Mouse (Mus musculus) thymus, adult 2 months (tissue): ENCODE results near the gene Olfr172. TPM values are rescaled to one million over a fixed set of nuclear protein-coding genes. Genes with fewer than 3 reads are reported as not detected.
A peak's percentile ranks its signal among the peaks of the same experiment; 100 is the strongest.

Source experiments
- DNase-seq: peaks from one replicate; pipeline ENCODE4 v3.0.0; 2021
- H3K27ac ChIP-seq: fragments of 200-500 bp; 2 replicates; pipeline ENCODE4 v1.5.1; 2012; ENCODE audit warnings: low read length, control low read depth; ENCODE audit not compliant: control insufficient read depth, insufficient read depth
- H3K27me3 ChIP-seq: fragments of 200-500 bp; 2 replicates; pipeline ENCODE4 v1.6.1; 2012; ENCODE audit warnings: mild to moderate bottlenecking, low read length, moderate library complexity, mixed read lengths; ENCODE audit not compliant: control insufficient read depth, insufficient read depth
- H3K36me3 ChIP-seq: fragments of 200-500 bp; 2 replicates; pipeline ENCODE4 v1.6.1; 2012; ENCODE audit warnings: mild to moderate bottlenecking, low read length, moderate library complexity; ENCODE audit not compliant: control insufficient read depth, insufficient read depth
- H3K4me1 ChIP-seq: fragments of 200-500 bp; replicated peaks from 2 replicates; pipeline ENCODE4 v1.6.1; 2012; ENCODE audit warnings: low read length; ENCODE audit not compliant: control insufficient read depth, insufficient read depth
- H3K4me3 ChIP-seq: fragments of 200-500 bp; 2 replicates; pipeline ENCODE4 v1.5.1; 2012; ENCODE audit warnings: mild to moderate bottlenecking, low read length, control low read depth, moderate library complexity; ENCODE audit not compliant: control insufficient read depth, insufficient read depth
- CTCF ChIP-seq: fragments of 200-500 bp; IDR thresholded peaks from 2 replicates; pipeline ENCODE4 v1.5.1; 2012; ENCODE audit warnings: mild to moderate bottlenecking, control low read depth, low read length, moderate library complexity, borderline replicate concordance; ENCODE audit not compliant: control insufficient read depth, poor library complexity, insufficient read depth; ENCODE audit errors: extremely low read depth
- POLR2A ChIP-seq: fragments of 200-500 bp; IDR thresholded peaks from 2 replicates; pipeline ENCODE4 v1.6.1; 2012; ENCODE audit warnings: mild to moderate bottlenecking, low read length, control low read depth, moderate library complexity; ENCODE audit not compliant: control insufficient read depth, poor library complexity, insufficient read depth; ENCODE audit errors: extremely low read depth
- WGBS: fragments of 180-500 bp; shearing (Covaris S2); methylation state at CpG from one replicate; pipeline ENCODE4 v1.1.7; 2018; 5-methylcytosine and 5-hydroxymethylcytosine counted together
- polyA plus RNA-seq: library from polyadenylated mRNA; depleted of rRNA; stranded (reverse); fragments of >200 nt; gene quantifications from 2 replicates; pipeline ENCODE4 v1.2.3, GENCODE M21; 2012

The Olfr172 gene
- polyA plus RNA-seq, 1 experiment = not detected

DNA sequence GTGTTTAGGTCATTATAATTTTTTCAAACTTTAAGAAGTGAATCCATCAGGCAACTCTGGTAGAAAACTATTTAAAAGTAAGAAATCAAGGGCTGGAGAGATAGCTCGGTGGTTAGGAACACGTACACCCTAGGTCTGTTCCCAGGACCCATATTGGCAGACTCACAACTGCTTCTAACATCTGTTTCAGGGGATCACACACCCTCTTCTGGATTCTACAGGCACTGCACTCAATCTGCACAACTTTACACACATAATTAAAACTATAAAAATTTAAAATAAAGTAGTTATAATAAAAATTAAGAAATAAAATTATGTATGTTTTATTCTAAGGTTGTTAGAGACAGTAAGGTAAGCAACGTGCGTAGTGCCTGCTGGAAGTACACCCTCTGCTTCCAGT is 24.8 kb downstream of the Olfr172 start:
- Histone ChIP-seq H3K27ac (no peak overlapping the region), H3K36me3 (no peaks in the 10 kb centered on the region; the same call in 1 of the 2 replicates), H3K4me3 (no peak overlapping the region), H3K27me3 (no peaks in the 10 kb centered on the region), H3K4me1 (no peaks in the 10 kb centered on the region)
- DNase-seq = no peak
- TF ChIP-seq CTCF (no peak), POLR2A (no peak)
- WGBS = 89% methylated on average over 4 of the region's 4 CpGs

DNA sequence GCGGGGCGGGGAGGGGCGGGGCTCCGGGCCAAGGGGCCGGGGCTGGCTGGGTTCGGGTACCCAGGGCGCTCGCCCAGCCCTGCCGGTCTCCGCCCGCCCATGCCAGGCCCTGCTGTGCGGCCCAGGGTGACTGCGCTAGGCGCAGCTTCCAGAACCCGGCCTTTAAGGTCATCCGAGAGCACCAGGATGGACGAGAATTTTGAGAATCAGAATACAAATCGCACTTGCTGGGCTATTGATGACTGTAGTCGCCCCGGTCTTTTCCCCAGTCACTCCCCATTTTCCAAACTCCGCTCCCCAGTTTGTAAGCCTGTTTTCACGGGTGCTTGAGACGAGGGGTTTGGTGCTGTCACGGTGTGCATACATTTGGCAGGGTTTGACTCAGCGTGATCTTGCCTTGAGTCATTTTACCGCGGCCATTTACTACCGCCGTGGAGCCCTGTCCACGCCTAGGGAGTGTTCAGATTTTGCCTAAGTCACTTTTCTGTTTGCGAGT is 34.8 kb downstream of the Olfr172 start:
- under 1% methylated on average over 24 of the region's 31 CpGs for WGBS
- no peak overlapping the region for H3K27ac ChIP-seq
- TF ChIP-seq CTCF = no peak
- TF ChIP-seq POLR2A = no peak

DNA sequence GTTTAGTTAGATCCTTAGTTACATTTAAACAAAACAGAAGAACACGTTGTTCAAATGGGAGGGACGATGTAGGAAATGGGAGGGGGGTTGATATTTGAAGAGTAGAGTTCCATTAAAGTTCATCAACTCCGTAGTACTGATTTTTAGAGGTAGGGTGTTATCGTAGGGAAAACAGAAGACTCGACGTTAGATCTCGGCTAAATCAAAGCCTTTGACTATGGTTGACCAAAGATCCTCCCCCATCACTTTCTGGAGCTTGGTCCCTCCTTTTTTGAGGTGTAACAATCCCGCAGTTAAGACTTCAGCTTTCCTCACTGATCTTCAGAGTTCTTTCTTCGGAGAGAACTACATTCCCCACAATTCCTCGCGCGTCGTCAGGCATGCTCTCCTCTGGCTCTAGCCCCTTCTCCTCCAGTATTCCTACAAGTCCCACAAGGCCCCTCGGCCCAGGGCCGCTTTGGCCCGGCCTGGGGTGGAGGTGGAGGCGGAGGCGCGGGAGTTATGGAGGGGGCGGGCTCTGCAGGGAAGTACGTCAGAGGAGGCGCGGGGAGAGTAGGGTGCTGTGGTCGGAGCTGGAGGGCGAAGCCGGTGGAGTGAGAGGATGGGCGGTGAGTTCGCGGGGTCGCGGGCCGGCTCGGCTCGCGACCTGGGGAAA is 35.4 kb downstream of the Olfr172 start, which contains the start of gene Cldnd1:
TSS of gene Cldnd1 (plus strand) at position 434 of the 655 bp plus-strand sequence.
- TF ChIP-seq POLR2A (no peak; the same call in none of the 2 replicates), CTCF (peak; percentile 57; the same call in 1 of the 2 replicates)
- Histone ChIP-seq H3K36me3 (peaks cover 17% of the 10 kb centered on the region), H3K27me3 (no peaks in the 10 kb centered on the region), H3K4me3 (peak within 1 kb of the TSS; percentile 58), H3K27ac (no peak within 1 kb of the TSS), H3K4me1 (peaks cover 2% of the 10 kb centered on the region; the same call in 1 of the 2 replicates)
- 4% methylated on average over 35 of the region's 35 CpGs for WGBS
- peak; percentile 94 for DNase-seq

More for the DNA sequence above, 34.8 kb downstream of the Olfr172 start:
- Histone ChIP-seq H3K36me3 (peaks cover 19% of the 10 kb centered on the region), H3K4me1 (peaks cover 2% of the 10 kb centered on the region; the same call in 1 of the 2 replicates), H3K27me3 (no peaks in the 10 kb centered on the region), H3K4me3 (peak overlapping the region; percentile 58)
- DNase-seq = no peak

DNA sequence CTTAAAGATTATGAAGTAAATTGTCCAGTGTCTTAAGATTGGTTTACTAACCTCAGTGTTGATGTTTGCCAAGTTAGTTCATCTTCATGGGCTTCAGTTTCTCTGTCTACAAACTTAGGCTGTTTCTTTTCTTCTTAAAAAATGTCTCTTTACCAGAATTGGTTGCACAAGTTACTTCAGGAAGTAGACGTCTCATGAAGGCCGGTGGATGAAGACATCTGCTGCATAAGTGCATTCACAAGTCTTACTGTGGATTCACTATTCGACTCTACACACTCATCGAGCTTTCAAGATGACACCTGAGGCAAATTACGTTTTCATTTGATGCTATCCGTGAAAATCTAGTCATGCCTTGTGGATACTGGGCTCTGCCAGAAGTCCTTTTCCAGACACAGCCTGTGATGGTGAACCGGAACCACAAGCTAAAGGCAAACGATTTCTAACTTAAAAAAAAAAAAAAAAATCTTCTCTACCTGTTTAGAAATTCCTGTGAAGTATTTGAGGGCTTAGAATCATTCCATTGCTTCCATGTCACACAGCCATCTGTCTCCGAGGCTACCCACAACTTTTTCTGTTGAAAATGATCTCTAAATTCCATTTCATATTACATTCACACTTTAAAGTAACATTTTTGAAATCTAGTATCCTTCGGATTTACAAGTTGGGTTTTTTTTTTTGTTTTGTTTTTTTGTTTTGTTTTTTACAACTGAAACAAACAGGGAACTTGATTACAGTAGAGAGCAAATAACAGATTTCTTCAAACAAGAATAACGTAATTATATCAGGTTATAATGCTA is 36.1 kb downstream of the Olfr172 start:
- no peaks in the 10 kb centered on the region for H3K27me3 ChIP-seq
- peaks cover 2% of the 10 kb centered on the region; the same call in 1 of the 2 replicates for H3K4me1 ChIP-seq
- TF ChIP-seq POLR2A (no peak), CTCF (no peak)
- no peak overlapping the region for H3K27ac ChIP-seq
- H3K4me3 ChIP-seq = no peak overlapping the region
- DNase-seq = no peak
- WGBS = 85% methylated on average over 11 of the region's 11 CpGs
- H3K36me3 ChIP-seq = peaks cover 10% of the 10 kb centered on the region

DNA sequence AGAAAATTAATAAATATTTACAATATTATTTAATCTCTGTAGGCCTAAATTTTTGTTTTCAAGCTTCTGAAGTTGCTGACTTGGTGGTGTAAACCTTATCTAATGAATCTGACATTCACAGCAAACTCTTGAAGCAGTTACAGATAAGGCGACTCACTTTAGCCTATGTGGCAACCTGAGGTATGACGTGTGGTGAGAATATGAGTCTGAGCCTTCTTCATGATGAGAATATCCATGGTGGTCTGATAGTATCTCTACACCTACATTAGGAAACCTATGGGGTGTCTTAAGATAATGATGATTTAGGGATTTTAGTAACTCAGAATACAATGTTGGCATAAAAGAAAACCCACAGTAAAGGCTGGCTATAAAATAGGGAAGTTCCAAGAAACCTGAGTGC is 40.7 kb downstream of the Olfr172 start:
- H3K27ac ChIP-seq = no peak overlapping the region
- no peaks in the 10 kb centered on the region for H3K4me1 ChIP-seq
- H3K4me3 ChIP-seq = no peak overlapping the region
- DNase-seq = no peak
- 81% methylated on average over 2 of the region's 2 CpGs for whole genome bisulfite sequencing
- no peaks in the 10 kb centered on the region for H3K27me3 ChIP-seq
- no peak for TF ChIP-seq CTCF
- TF ChIP-seq POLR2A = no peak
- H3K36me3 ChIP-seq = no peaks in the 10 kb centered on the region

DNA sequence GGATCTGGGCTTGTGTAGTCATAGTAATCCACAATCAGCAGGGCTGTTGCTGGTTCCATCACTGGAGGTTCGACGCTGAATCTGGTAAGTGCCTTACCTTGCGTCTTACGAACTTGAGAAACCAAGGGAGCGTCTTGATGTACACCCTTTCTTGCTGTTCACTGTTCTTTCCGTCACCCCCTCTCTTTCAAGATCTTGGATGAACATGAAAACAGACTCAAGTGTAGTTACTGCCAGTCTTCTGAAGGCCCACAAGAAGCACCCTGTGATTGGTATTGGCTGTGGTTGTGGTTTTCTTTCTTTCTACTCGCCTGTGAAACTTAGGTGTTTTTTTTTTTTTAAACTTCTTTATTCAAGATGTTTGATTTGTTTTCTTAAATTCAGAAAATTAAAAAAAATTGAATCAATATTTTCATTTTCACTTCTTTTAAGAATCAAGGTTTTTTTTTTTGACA is 44.3 kb downstream of the Olfr172 start, which contains the start of gene Gpr15:
TSS of gene Gpr15 (minus strand) at position 405 of the 455 bp plus-strand sequence.
- Histone ChIP-seq H3K4me3 (no peak within 1 kb of the TSS), H3K27me3 (no peaks in the 10 kb centered on the region), H3K27ac (no peak within 1 kb of the TSS), H3K4me1 (no peaks in the 10 kb centered on the region), H3K36me3 (no peaks in the 10 kb centered on the region)
- no peak for TF ChIP-seq CTCF
- TF ChIP-seq POLR2A = no peak
- 67% methylated on average over 7 of the region's 7 CpGs for WGBS
- no peak for DNase-seq
